Mouse (Mus musculus): ENCODE data around the gene Atl1. TPM values are rescaled to one million over a fixed set of nuclear protein-coding genes. Genes with fewer than 3 reads are reported as not detected.

Atl1 gene
- polyA plus RNA-seq, 1 experiment from 2014 or later: 48.1 TPM

DNA sequence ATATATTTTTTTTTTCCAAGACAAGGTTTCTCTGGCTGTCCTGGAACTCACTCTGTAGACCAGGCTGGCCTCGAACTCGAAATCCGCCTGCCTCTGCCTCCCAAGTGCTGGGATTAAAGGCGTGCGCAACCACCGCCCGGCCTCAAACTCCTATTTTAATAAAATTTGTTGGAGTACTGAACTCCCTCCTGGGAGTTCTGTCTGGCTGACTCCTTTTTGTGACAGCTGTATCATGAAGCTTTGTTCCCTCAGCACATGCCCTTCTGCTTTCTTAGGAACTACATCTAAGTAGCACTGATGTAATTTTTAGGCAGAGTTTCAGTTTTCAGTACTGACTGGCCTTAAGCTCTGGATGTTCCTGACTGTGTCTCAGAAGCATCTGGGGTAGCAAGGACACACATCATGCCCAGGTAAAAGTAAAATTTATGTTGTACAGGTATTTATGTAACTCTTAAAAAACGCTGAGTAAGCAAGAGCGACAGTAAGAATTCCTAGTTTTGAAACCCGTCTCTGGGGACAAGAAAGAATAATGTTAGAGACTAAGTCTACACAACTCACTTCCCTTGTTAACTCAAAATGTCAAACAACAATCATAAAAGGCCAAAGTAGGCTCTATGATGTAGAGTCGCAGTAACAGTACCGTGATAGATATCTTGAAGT is 36.6 kb upstream of the Atl1 start:
- no peak for ATAC-seq (ENCODE audit: insufficient read depth, low FRiP score, low TSS enrichment)
- 95% methylated on average over 12 of the region's 12 CpGs for WGBS

GRCm38 (mm10) chr12:69856398-69856797 is 36.0 kb upstream of the Atl1 start:
- 96% methylated on average over 10 of the region's 10 CpGs for WGBS
- Histone ChIP-seq H3K9me3 (ENCODE audit: control insufficient read depth, low read length) (no peaks in the 10 kb centered on the region), H3K27me3 (ENCODE audit: control insufficient read depth, insufficient read depth, low read length) (no peaks in the 10 kb centered on the region), H3K27ac (ENCODE audit: low read depth, low read length) (no peak overlapping the region), H3K9ac (ENCODE audit: low read length) (no peak overlapping the region), H3K4me2 (ENCODE audit: low read depth) (no peak overlapping the region), H3K4me1 (ENCODE audit: control insufficient read depth, insufficient read depth, low read length) (no peaks in the 10 kb centered on the region), H3K4me3 (ENCODE audit: low read depth, low read length) (no peak overlapping the region), H3K36me3 (ENCODE audit: control insufficient read depth, insufficient read depth, low read length) (peaks cover 3% of the 10 kb centered on the region; the same call in 1 of the 2 replicates)
- DNase-seq (ENCODE audit: low spot score) (no peak), ATAC-seq (ENCODE audit: insufficient read depth, low FRiP score, low TSS enrichment) (no peak)

More for the DNA sequence above, 36.6 kb upstream of the Atl1 start:
- H3K9me3 ChIP-seq (ENCODE audit: control insufficient read depth, low read length): no peaks in the 10 kb centered on the region
- DNase-seq (ENCODE audit: low spot score): no peak
- no peaks in the 10 kb centered on the region for H3K27me3 ChIP-seq (ENCODE audit: control insufficient read depth, insufficient read depth, low read length)
- H3K9ac ChIP-seq (ENCODE audit: low read length): no peak overlapping the region
- H3K4me2 ChIP-seq (ENCODE audit: low read depth): no peak overlapping the region
- no peak overlapping the region for H3K4me3 ChIP-seq (ENCODE audit: low read depth, low read length)
- peaks cover 3% of the 10 kb centered on the region; the same call in 1 of the 2 replicates for H3K36me3 ChIP-seq (ENCODE audit: control insufficient read depth, insufficient read depth, low read length)
- no peaks in the 10 kb centered on the region for H3K4me1 ChIP-seq (ENCODE audit: control insufficient read depth, insufficient read depth, low read length)
- H3K27ac ChIP-seq (ENCODE audit: low read depth, low read length): no peak overlapping the region

GRCm38 (mm10) chr12:69857597-69857996 is 34.8 kb upstream of the Atl1 start:
- Histone ChIP-seq H3K9ac (ENCODE audit: low read length) (no peak overlapping the region), H3K4me2 (ENCODE audit: low read depth) (no peak overlapping the region), H3K27ac (ENCODE audit: low read depth, low read length) (no peak overlapping the region), H3K4me1 (ENCODE audit: control insufficient read depth, insufficient read depth, low read length) (no peaks in the 10 kb centered on the region), H3K36me3 (ENCODE audit: control insufficient read depth, insufficient read depth, low read length) (no peaks in the 10 kb centered on the region), H3K27me3 (ENCODE audit: control insufficient read depth, insufficient read depth, low read length) (no peaks in the 10 kb centered on the region), H3K9me3 (ENCODE audit: control insufficient read depth, low read length) (no peaks in the 10 kb centered on the region), H3K4me3 (ENCODE audit: low read depth, low read length) (no peak overlapping the region)
- WGBS: 90% methylated on average over 2 of the region's 2 CpGs
- DNase-seq (ENCODE audit: low spot score) (no peak), ATAC-seq (ENCODE audit: insufficient read depth, low FRiP score, low TSS enrichment) (no peak)

GRCm38 (mm10) chr12:69858847-69859246 is 33.6 kb upstream of the Atl1 start:
- H3K27ac ChIP-seq (ENCODE audit: low read depth, low read length): no peak overlapping the region
- no peak overlapping the region for H3K4me3 ChIP-seq (ENCODE audit: low read depth, low read length)
- no peak for DNase-seq (ENCODE audit: low spot score)
- H3K36me3 ChIP-seq (ENCODE audit: control insufficient read depth, insufficient read depth, low read length): no peaks in the 10 kb centered on the region
- H3K4me2 ChIP-seq (ENCODE audit: low read depth): no peak overlapping the region
- 94% methylated on average over 4 of the region's 4 CpGs for WGBS
- H3K27me3 ChIP-seq (ENCODE audit: control insufficient read depth, insufficient read depth, low read length): no peaks in the 10 kb centered on the region
- no peaks in the 10 kb centered on the region for H3K4me1 ChIP-seq (ENCODE audit: control insufficient read depth, insufficient read depth, low read length)
- no peak for ATAC-seq (ENCODE audit: insufficient read depth, low FRiP score, low TSS enrichment)
- no peak overlapping the region for H3K9ac ChIP-seq (ENCODE audit: low read length)
- H3K9me3 ChIP-seq (ENCODE audit: control insufficient read depth, low read length): no peaks in the 10 kb centered on the region

DNA sequence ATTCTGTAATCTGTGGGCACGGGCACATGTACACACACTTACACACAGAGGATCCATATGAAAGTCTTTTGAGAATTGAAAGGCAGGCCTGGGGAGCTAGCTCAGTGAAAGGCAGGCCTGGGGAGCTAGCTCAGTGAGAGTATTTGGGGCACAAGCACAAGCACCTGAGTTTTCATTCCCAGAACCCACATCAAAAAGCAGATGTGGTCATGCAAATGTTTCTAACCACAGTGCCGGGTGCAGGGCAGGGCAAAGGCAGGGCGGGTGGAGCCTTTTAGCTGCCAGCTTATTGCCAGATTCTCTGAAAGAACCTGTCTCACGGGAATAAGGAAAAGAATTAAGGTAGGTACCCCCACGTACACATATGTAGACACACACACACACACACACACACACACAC is 28.9 kb upstream of the Atl1 start:
- DNase-seq (ENCODE audit: low spot score): no peak
- H3K4me1 ChIP-seq (ENCODE audit: control insufficient read depth, insufficient read depth, low read length): no peaks in the 10 kb centered on the region
- WGBS: 83% methylated on average over 5 of the region's 5 CpGs

GRCm38 (mm10) chr12:69864164-69864692 is 28.2 kb upstream of the Atl1 start:
- no peak for ATAC-seq (ENCODE audit: insufficient read depth, low FRiP score, low TSS enrichment)
- Histone ChIP-seq H3K9me3 (ENCODE audit: control insufficient read depth, low read length) (no peaks in the 10 kb centered on the region), H3K27ac (ENCODE audit: low read depth, low read length) (no peak overlapping the region), H3K27me3 (ENCODE audit: control insufficient read depth, insufficient read depth, low read length) (no peaks in the 10 kb centered on the region), H3K4me3 (ENCODE audit: low read depth, low read length) (no peak overlapping the region), H3K36me3 (ENCODE audit: control insufficient read depth, insufficient read depth, low read length) (no peaks in the 10 kb centered on the region; the same call in 1 of the 2 replicates), H3K4me1 (ENCODE audit: control insufficient read depth, insufficient read depth, low read length) (no peaks in the 10 kb centered on the region), H3K9ac (ENCODE audit: low read length) (no peak overlapping the region), H3K4me2 (ENCODE audit: low read depth) (no peak overlapping the region)
- WGBS: 73% methylated on average over 4 of the region's 4 CpGs
- DNase-seq (ENCODE audit: low spot score): no peak

More for the DNA sequence above, 28.9 kb upstream of the Atl1 start:
- ATAC-seq (ENCODE audit: insufficient read depth, low FRiP score, low TSS enrichment): no peak
- H3K36me3 ChIP-seq (ENCODE audit: control insufficient read depth, insufficient read depth, low read length): no peaks in the 10 kb centered on the region; the same call in 1 of the 2 replicates
- no peaks in the 10 kb centered on the region for H3K27me3 ChIP-seq (ENCODE audit: control insufficient read depth, insufficient read depth, low read length)
- H3K4me2 ChIP-seq (ENCODE audit: low read depth): no peak overlapping the region
- H3K9me3 ChIP-seq (ENCODE audit: control insufficient read depth, low read length): no peaks in the 10 kb centered on the region
- H3K27ac ChIP-seq (ENCODE audit: low read depth, low read length): no peak overlapping the region
- no peak overlapping the region for H3K4me3 ChIP-seq (ENCODE audit: low read depth, low read length)
- no peak overlapping the region for H3K9ac ChIP-seq (ENCODE audit: low read length)

GRCm38 (mm10) chr12:69867338-69867737 is 25.1 kb upstream of the Atl1 start:
- no peak for ATAC-seq (ENCODE audit: insufficient read depth, low FRiP score, low TSS enrichment)
- Histone ChIP-seq H3K4me1 (ENCODE audit: control insufficient read depth, insufficient read depth, low read length) (no peaks in the 10 kb centered on the region), H3K9ac (ENCODE audit: low read length) (no peak overlapping the region), H3K27ac (ENCODE audit: low read depth, low read length) (no peak overlapping the region), H3K36me3 (ENCODE audit: control insufficient read depth, insufficient read depth, low read length) (no peaks in the 10 kb centered on the region; the same call in 1 of the 2 replicates), H3K4me3 (ENCODE audit: low read depth, low read length) (no peak overlapping the region), H3K4me2 (ENCODE audit: low read depth) (no peak overlapping the region), H3K27me3 (ENCODE audit: control insufficient read depth, insufficient read depth, low read length) (no peaks in the 10 kb centered on the region), H3K9me3 (ENCODE audit: control insufficient read depth, low read length) (no peaks in the 10 kb centered on the region)
- 82% methylated on average over 5 of the region's 5 CpGs for WGBS
- no peak for DNase-seq (ENCODE audit: low spot score)

GRCm38 (mm10) chr12:69871632-69872031 is 20.8 kb upstream of the Atl1 start:
- no peaks in the 10 kb centered on the region for H3K36me3 ChIP-seq (ENCODE audit: control insufficient read depth, insufficient read depth, low read length)
- H3K4me3 ChIP-seq (ENCODE audit: low read depth, low read length): no peak overlapping the region
- no peaks in the 10 kb centered on the region for H3K4me1 ChIP-seq (ENCODE audit: control insufficient read depth, insufficient read depth, low read length)
- H3K27ac ChIP-seq (ENCODE audit: low read depth, low read length): no peak overlapping the region
- H3K27me3 ChIP-seq (ENCODE audit: control insufficient read depth, insufficient read depth, low read length): no peaks in the 10 kb centered on the region
- no peaks in the 10 kb centered on the region for H3K9me3 ChIP-seq (ENCODE audit: control insufficient read depth, low read length)
- WGBS: over 99% methylated on average over 5 of the region's 5 CpGs
- H3K4me2 ChIP-seq (ENCODE audit: low read depth): no peak overlapping the region
- H3K9ac ChIP-seq (ENCODE audit: low read length): no peak overlapping the region
- no peak for DNase-seq (ENCODE audit: low spot score)
- ATAC-seq (ENCODE audit: insufficient read depth, low FRiP score, low TSS enrichment): no peak

- Histone ChIP-seq H3K36me3 (ENCODE audit: control insufficient read depth, insufficient read depth, low read length) (no peaks in the 10 kb centered on the region), H3K4me1 (ENCODE audit: control insufficient read depth, insufficient read depth, low read length) (peaks cover 12% of the 10 kb centered on the region), H3K27me3 (ENCODE audit: control insufficient read depth, insufficient read depth, low read length) (no peaks in the 10 kb centered on the region), H3K9me3 (ENCODE audit: control insufficient read depth, low read length) (no peaks in the 10 kb centered on the region), H3K4me2 (ENCODE audit: low read depth) (no peak overlapping the region), H3K9ac (ENCODE audit: low read length) (no peak overlapping the region), H3K27ac (ENCODE audit: low read depth, low read length) (no peak overlapping the region), H3K4me3 (ENCODE audit: low read depth, low read length) (no peak overlapping the region)
- DNase-seq (ENCODE audit: low spot score) (no peak), ATAC-seq (ENCODE audit: insufficient read depth, low FRiP score, low TSS enrichment) (no peak)
- WGBS: 92% methylated on average over 9 of the region's 9 CpGs
Measured at GRCm38 (mm10) chr12:69877842-69878363, 14.5 kb upstream of the Atl1 start.

Data from neural tube, embryonic 11.5 days (tissue).